Mouse (Mus musculus): ENCODE results near the gene Itgb8. TPM values are rescaled to one million over a fixed set of nuclear protein-coding genes. Genes with fewer than 3 reads are reported as not detected.

Gene Itgb8
- polyA plus RNA-seq (2012; rRNA removed), result 0.02 TPM in 2 replicates
- polyA plus RNA-seq (2014; fragmentation: Nextera tagmentation; extraction: Ambion mirVana), result 0.08 TPM in 1 of 2 replicates, not detected in the other

- peak; percentile 55 for ATAC-seq (ENCODE audit: insufficient read depth)
- WGBS (ENCODE audit: insufficient replicate concordance), result 3% methylated on average over 25 of the region's 29 CpGs
- TF ChIP-seq EP300 (IDR thresholded peaks at IDR 0.05; ENCODE audit: low read depth), result no peak
- TF ChIP-seq CTCF (IDR thresholded peaks at IDR 0.05; ENCODE audit: low read depth), result 0 out of 2 replicates have a peak, but pooled peaks have one; percentile 3
Measured at GRCm38 (mm10) chr12:119238696-119239415, at the start of gene Itgb8. Gene Itgb8, minus strand, starts transcription at chr12:119238802.

GRCm38 (mm10) chr12:119276282-119276681 lies 37.7 kb upstream of the Itgb8 start:
- TF ChIP-seq EP300 (IDR thresholded peaks at IDR 0.05; ENCODE audit: low read depth) (no peak), CTCF (IDR thresholded peaks at IDR 0.05; ENCODE audit: low read depth) (no peak)
- WGBS (ENCODE audit: insufficient replicate concordance), result 50% methylated on average over 1 of the region's 1 CpGs

More at GRCm38 (mm10) chr12:119238696-119239415, at the start of gene Itgb8:
- Histone ChIP-seq H3K27ac (no peak within 1 kb of the TSS), H3K4me1 (replicated peaks; ENCODE audit: control insufficient read depth in 2 of 2, insufficient read depth in 2 of 2, low read length in 1 of 2) (no peaks in the 10 kb centered on the region), H3K36me3 (replicated peaks; ENCODE audit: control insufficient read depth, insufficient read depth, low read depth) (no peaks in the 10 kb centered on the region), H3K9ac (replicated peaks) (no peak within 1 kb of the TSS), H3K4me3 (ENCODE audit: insufficient read depth in 1 of 2, low read depth in 2 of 2, low read length in 2 of 2) (peak within 1 kb of the TSS; percentile 32 to 35; a peak in 3 of 4 replicates), H3K4me2 (ENCODE audit: low read depth) (peak within 1 kb of the TSS; percentile 55), H3K27me3 (ENCODE audit: control insufficient read depth, insufficient read depth, low read length) (peaks cover 24% of the 10 kb centered on the region), H3K9me3 (ENCODE audit: control insufficient read depth, low read length) (no peaks in the 10 kb centered on the region)
- peak in 2 of 3 experiments; percentile 3 for DNase-seq (ENCODE audit: low read depth in 3 of 3, low spot score in 3 of 3)

GRCm38 (mm10) chr12:119273605-119274004 lies 35.0 kb upstream of the Itgb8 start:
- Histone ChIP-seq H3K27me3 (ENCODE audit: control insufficient read depth, insufficient read depth, low read length) (no peaks in the 10 kb centered on the region), H3K4me2 (ENCODE audit: low read depth) (no peak overlapping the region), H3K4me3 (ENCODE audit: insufficient read depth in 1 of 2, low read depth in 2 of 2, low read length in 2 of 2) (no peak overlapping the region), H3K4me1 (replicated peaks; ENCODE audit: control insufficient read depth in 2 of 2, insufficient read depth in 2 of 2, low read length in 1 of 2) (no peaks in the 10 kb centered on the region), H3K27ac (no peak overlapping the region), H3K9me3 (ENCODE audit: control insufficient read depth, low read length) (no peaks in the 10 kb centered on the region), H3K9ac (replicated peaks) (no peak overlapping the region), H3K36me3 (replicated peaks; ENCODE audit: control insufficient read depth, insufficient read depth, low read depth) (no peaks in the 10 kb centered on the region)
- TF ChIP-seq EP300 (IDR thresholded peaks at IDR 0.05; ENCODE audit: low read depth), result no peak
- TF ChIP-seq CTCF (IDR thresholded peaks at IDR 0.05; ENCODE audit: low read depth), result no peak
- DNase-seq (ENCODE audit: low read depth in 3 of 3, low spot score in 3 of 3), result no peak
- 3% methylated on average over 1 of the region's 1 CpGs for WGBS (ENCODE audit: insufficient replicate concordance)
- no peak for ATAC-seq (ENCODE audit: insufficient read depth)

More at GRCm38 (mm10) chr12:119276282-119276681, 37.7 kb upstream of the Itgb8 start:
- no peak for ATAC-seq (ENCODE audit: insufficient read depth)
- Histone ChIP-seq H3K27me3 (ENCODE audit: control insufficient read depth, insufficient read depth, low read length) (no peaks in the 10 kb centered on the region), H3K27ac (no peak overlapping the region), H3K4me1 (replicated peaks; ENCODE audit: control insufficient read depth in 2 of 2, insufficient read depth in 2 of 2, low read length in 1 of 2) (no peaks in the 10 kb centered on the region), H3K9me3 (ENCODE audit: control insufficient read depth, low read length) (no peaks in the 10 kb centered on the region), H3K4me3 (ENCODE audit: insufficient read depth in 1 of 2, low read depth in 2 of 2, low read length in 2 of 2) (no peak overlapping the region), H3K9ac (replicated peaks) (no peak overlapping the region), H3K36me3 (replicated peaks; ENCODE audit: control insufficient read depth, insufficient read depth, low read depth) (no peaks in the 10 kb centered on the region), H3K4me2 (ENCODE audit: low read depth) (no peak overlapping the region)
- DNase-seq (ENCODE audit: low read depth in 3 of 3, low spot score in 3 of 3), result no peak

DNA sequence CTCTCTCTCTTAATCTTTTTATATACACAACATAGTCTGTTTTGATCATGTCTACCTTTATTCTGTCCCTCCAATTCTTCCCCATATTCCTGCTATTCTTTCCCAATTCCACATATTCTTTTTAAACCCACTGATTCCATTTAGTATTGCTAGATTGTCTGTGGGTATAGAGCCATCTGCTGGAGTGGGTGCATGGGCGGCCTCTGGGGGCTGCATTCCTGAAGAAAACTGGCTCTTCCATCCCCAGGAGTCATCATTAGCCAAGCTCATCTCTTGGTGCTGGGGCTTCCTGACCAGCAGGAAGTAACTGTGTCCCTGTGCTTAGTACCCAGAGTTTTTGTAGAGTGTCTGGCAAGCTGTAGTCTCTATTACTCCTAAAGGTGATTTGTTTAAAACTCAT lies 33.4 kb upstream of the Itgb8 start:
- no peak for TF ChIP-seq CTCF (IDR thresholded peaks at IDR 0.05; ENCODE audit: low read depth)
- no peak for TF ChIP-seq EP300 (IDR thresholded peaks at IDR 0.05; ENCODE audit: low read depth)
- Histone ChIP-seq H3K36me3 (replicated peaks; ENCODE audit: control insufficient read depth, insufficient read depth, low read depth) (no peaks in the 10 kb centered on the region), H3K27me3 (ENCODE audit: control insufficient read depth, insufficient read depth, low read length) (no peaks in the 10 kb centered on the region), H3K4me2 (ENCODE audit: low read depth) (no peak overlapping the region), H3K4me3 (ENCODE audit: insufficient read depth in 1 of 2, low read depth in 2 of 2, low read length in 2 of 2) (no peak overlapping the region), H3K27ac (no peak overlapping the region), H3K9me3 (ENCODE audit: control insufficient read depth, low read length) (no peaks in the 10 kb centered on the region), H3K9ac (replicated peaks) (no peak overlapping the region), H3K4me1 (replicated peaks; ENCODE audit: control insufficient read depth in 2 of 2, insufficient read depth in 2 of 2, low read length in 1 of 2) (no peaks in the 10 kb centered on the region)
- no peak for ATAC-seq (ENCODE audit: insufficient read depth)
- DNase-seq (ENCODE audit: low read depth in 3 of 3, low spot score in 3 of 3), result no peak
- whole genome bisulfite sequencing (ENCODE audit: insufficient replicate concordance), result 48% methylated on average over 1 of the region's 1 CpGs

- DNase-seq (ENCODE audit: low read depth in 3 of 3, low spot score in 3 of 3), result no peak
Measured at GRCm38 (mm10) chr12:119270036-119270435, 31.4 kb upstream of the Itgb8 start.

More at GRCm38 (mm10) chr12:119270036-119270435, 31.4 kb upstream of the Itgb8 start:
- Histone ChIP-seq H3K36me3 (replicated peaks; ENCODE audit: control insufficient read depth, insufficient read depth, low read depth) (no peaks in the 10 kb centered on the region), H3K4me1 (replicated peaks; ENCODE audit: control insufficient read depth in 2 of 2, insufficient read depth in 2 of 2, low read length in 1 of 2) (no peaks in the 10 kb centered on the region), H3K27ac (no peak overlapping the region), H3K9me3 (ENCODE audit: control insufficient read depth, low read length) (no peaks in the 10 kb centered on the region), H3K4me3 (ENCODE audit: insufficient read depth in 1 of 2, low read depth in 2 of 2, low read length in 2 of 2) (no peak overlapping the region), H3K9ac (replicated peaks) (no peak overlapping the region), H3K4me2 (ENCODE audit: low read depth) (no peak overlapping the region), H3K27me3 (ENCODE audit: control insufficient read depth, insufficient read depth, low read length) (no peaks in the 10 kb centered on the region)
- TF ChIP-seq CTCF (IDR thresholded peaks at IDR 0.05; ENCODE audit: low read depth) (no peak), EP300 (IDR thresholded peaks at IDR 0.05; ENCODE audit: low read depth) (no peak)
- 53% methylated on average over 2 of the region's 2 CpGs for WGBS (ENCODE audit: insufficient replicate concordance)
- ATAC-seq (ENCODE audit: insufficient read depth), result no peak

Data from liver, embryonic 14.5 days (tissue).